Mouse (Mus musculus): ENCODE data around the gene Acyp1.
A peak's percentile ranks its signal among the peaks of the same experiment; 100 is the strongest.

DNA sequence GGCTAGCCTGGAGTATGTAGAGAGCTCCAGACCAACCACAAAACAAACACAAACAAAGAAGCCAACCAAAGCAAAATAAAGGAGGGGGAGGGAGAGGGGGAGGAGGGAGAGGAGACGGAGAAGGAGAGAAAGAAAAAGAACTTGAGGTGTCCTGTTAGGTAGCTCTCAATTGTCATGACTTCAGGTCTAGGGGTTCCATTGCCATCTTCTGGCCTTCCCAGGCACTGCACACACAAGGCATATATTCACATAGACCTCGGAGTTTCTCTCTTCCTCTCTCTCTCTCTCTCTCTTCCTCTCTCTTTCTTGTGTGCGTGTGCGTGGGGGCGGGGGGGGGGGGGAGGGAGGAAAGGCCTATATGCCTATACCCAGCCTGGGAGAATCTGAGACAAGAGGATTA is 1.3 kb downstream of the Acyp1 start:
- TF ChIP-seq CTCF (IDR thresholded peaks at IDR 0.05; ENCODE audit: low read depth) (peak; percentile 75), EP300 (optimal IDR thresholded peaks at IDR 0.05) (no peak)

All from stomach, postnatal 0 days (tissue).